Mouse (Mus musculus): ENCODE measurements around the gene Edil3.

DNA sequence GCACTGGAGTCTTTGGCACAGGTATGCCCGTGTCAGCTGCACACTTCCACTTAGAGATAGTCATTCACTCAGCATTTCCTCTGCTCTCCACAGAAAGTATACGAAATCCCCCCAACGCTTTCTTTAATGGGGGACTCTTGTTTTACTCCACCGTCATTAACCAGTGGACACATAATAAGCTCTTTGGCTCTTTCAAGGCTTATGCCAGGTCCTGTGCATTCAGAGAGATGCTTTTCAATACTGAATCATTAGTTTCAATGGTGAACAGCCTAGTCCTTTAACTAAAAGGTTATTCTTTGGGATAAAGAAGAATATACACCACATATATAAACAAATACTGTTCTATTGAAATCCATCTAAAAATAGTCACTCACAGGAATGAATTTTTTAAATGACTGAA, 541.0 kb downstream of the Edil3 start:
- no peak for TF ChIP-seq CTCF (IDR thresholded peaks at IDR 0.05; ENCODE audit: borderline replicate concordance, extremely low read depth, insufficient read depth, insufficient read length)
- TF ChIP-seq POLR2A (IDR thresholded peaks at IDR 0.05; ENCODE audit: borderline replicate concordance, extremely low read depth, insufficient read depth, insufficient read length, poor library complexity, severe bottlenecking) = no peak
